ENCODE assay signal across 8 mouse cellular contexts in the genomic region with DNA sequence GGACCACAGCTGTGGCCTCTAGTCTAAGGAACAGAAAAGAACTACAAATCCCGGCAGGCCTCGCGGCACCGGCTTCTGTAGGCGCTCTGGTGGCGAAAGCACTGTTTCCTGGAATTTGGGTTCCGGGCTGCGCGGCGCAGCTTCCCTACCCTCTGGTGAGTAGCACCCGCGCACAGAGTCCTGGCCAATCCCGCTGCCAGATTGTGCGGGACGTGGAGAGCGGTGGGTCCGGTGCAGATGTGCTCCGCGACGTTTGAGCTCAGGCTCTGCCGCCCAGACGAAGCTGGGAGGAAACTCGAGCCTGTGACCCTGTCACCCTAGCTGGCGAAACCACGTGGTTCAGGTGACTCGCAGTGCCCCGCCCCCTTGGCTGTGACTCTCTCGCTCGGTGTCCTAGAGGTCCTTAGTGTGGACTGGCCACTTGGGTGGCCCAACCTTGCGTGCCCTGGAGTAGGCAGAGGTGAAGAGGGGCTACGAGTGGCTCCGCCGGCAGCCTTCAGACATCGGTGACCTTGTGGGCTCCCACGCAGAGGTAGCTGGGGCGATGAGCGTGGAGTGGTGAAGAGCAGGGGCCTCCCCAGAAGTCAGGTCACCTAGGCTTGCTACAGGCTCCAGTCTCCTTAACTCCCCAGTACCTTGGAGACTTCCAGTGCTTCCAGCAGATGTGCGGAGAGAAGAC. TPM values are rescaled to one million over a fixed set of nuclear protein-coding genes. Genes with fewer than 3 reads are reported as not detected.
DNase-seq lines count a peak whose midpoint lies in the region; ATAC-seq and TF ChIP-seq lines count a peak whose summit lies in the region.

Adck1 (plus strand) TSS at position 114 of the 679 bp plus-strand sequence.

- H3K36me3 ChIP-seq in forebrain, embryonic 10.5 days (replicated peaks): no peaks in the 10 kb centered on the region
- H3K36me3 ChIP-seq in heart, embryonic 15.5 days: no peaks in the 10 kb centered on the region
- no peaks in the 10 kb centered on the region for H3K36me3 ChIP-seq in liver, embryonic 14.5 days (replicated peaks; ENCODE audit: control insufficient read depth, insufficient read depth, low read depth)
- no peaks in the 10 kb centered on the region for H3K36me3 ChIP-seq in neural tube, embryonic 11.5 days (ENCODE audit: control insufficient read depth, insufficient read depth, low read length)
- no peaks in the 10 kb centered on the region for H3K36me3 ChIP-seq in stomach, postnatal 0 days (ENCODE audit: control insufficient read depth, insufficient read depth, low read length)

- H3K4me3 ChIP-seq in forebrain, embryonic 10.5 days: peak within 1 kb of the TSS; percentile 79
- H3K4me3 ChIP-seq in heart, embryonic 15.5 days: peak within 1 kb of the TSS; percentile 73
- peak within 1 kb of the TSS; percentile 62 to 74 for H3K4me3 ChIP-seq in liver, embryonic 14.5 days (ENCODE audit: insufficient read depth in 1 of 2, low read depth in 2 of 2, low read length in 2 of 2)
- peak within 1 kb of the TSS; percentile 72 for H3K4me3 ChIP-seq in neural tube, embryonic 11.5 days (ENCODE audit: low read depth, low read length)
- peak within 1 kb of the TSS; percentile 67 for H3K4me3 ChIP-seq in stomach, postnatal 0 days (ENCODE audit: low read depth, low read length)

- no peak for TF ChIP-seq CTCF in liver, embryonic 14.5 days (IDR thresholded peaks at IDR 0.05; ENCODE audit: low read depth)
- TF ChIP-seq CTCF in stomach, postnatal 0 days (IDR thresholded peaks at IDR 0.05; ENCODE audit: low read depth): no peak

- H3K4me1 ChIP-seq in forebrain, embryonic 10.5 days: peaks cover 8% of the 10 kb centered on the region
- H3K4me1 ChIP-seq in heart, embryonic 15.5 days (replicated peaks): peaks cover 6% of the 10 kb centered on the region
- H3K4me1 ChIP-seq in liver, embryonic 14.5 days (replicated peaks; ENCODE audit: control insufficient read depth in 2 of 2, insufficient read depth in 2 of 2, low read length in 1 of 2): no peaks in the 10 kb centered on the region
- H3K4me1 ChIP-seq in neural tube, embryonic 11.5 days (ENCODE audit: control insufficient read depth, insufficient read depth, low read length): no peaks in the 10 kb centered on the region
- H3K4me1 ChIP-seq in stomach, postnatal 0 days (replicated peaks; ENCODE audit: control insufficient read depth, insufficient read depth): peaks cover 3% of the 10 kb centered on the region; the same call in 1 of the 2 replicates

- WGBS in forebrain, embryonic 10.5 days: under 1% methylated on average over 38 of the region's 38 CpGs
- 1% methylated on average over 38 of the region's 38 CpGs for whole genome bisulfite sequencing in heart, embryonic 15.5 days
- under 1% methylated on average over 38 of the region's 38 CpGs for WGBS in liver, embryonic 14.5 days (ENCODE audit: insufficient replicate concordance)
- under 1% methylated on average over 38 of the region's 38 CpGs for WGBS in neural tube, embryonic 11.5 days
- WGBS in stomach, postnatal 0 days: under 1% methylated on average over 38 of the region's 38 CpGs

- H3K9me3 ChIP-seq in forebrain, embryonic 10.5 days: no peaks in the 10 kb centered on the region
- H3K9me3 ChIP-seq in heart, embryonic 15.5 days (replicated peaks): no peaks in the 10 kb centered on the region
- H3K9me3 ChIP-seq in liver, embryonic 14.5 days (ENCODE audit: control insufficient read depth, low read length): no peaks in the 10 kb centered on the region
- no peaks in the 10 kb centered on the region for H3K9me3 ChIP-seq in neural tube, embryonic 11.5 days (ENCODE audit: control insufficient read depth, low read length)
- no peaks in the 10 kb centered on the region for H3K9me3 ChIP-seq in stomach, postnatal 0 days (ENCODE audit: control insufficient read depth, low read length)

- H3K9ac ChIP-seq in heart, embryonic 15.5 days: peak within 1 kb of the TSS; percentile 72
- peak within 1 kb of the TSS; percentile 53 for H3K9ac ChIP-seq in liver, embryonic 14.5 days (replicated peaks)
- peak within 1 kb of the TSS; percentile 72 for H3K9ac ChIP-seq in neural tube, embryonic 11.5 days (ENCODE audit: low read length)
- peak within 1 kb of the TSS; percentile 74 for H3K9ac ChIP-seq in stomach, postnatal 0 days (ENCODE audit: low read length)

- TF ChIP-seq EP300 in liver, embryonic 14.5 days (IDR thresholded peaks at IDR 0.05; ENCODE audit: low read depth): no peak
- TF ChIP-seq EP300 in stomach, postnatal 0 days (optimal IDR thresholded peaks at IDR 0.05): no peak

- peak; percentile 96 for ATAC-seq in CD4-positive, CD25-positive, alpha-beta regulatory T cell, adult 4 months
- peak; percentile 91 for ATAC-seq in heart, embryonic 15.5 days (replicated peaks; ENCODE audit: insufficient number of reproducible peaks, insufficient read depth, low FRiP score, low read depth)
- peak; percentile 96 for ATAC-seq in liver, embryonic 14.5 days (ENCODE audit: insufficient read depth)
- peak; percentile 95 for ATAC-seq in neural tube, embryonic 11.5 days (ENCODE audit: insufficient read depth, low FRiP score, low TSS enrichment)
- ATAC-seq in stomach, postnatal 0 days (ENCODE audit: low FRiP score, low TSS enrichment): peak; percentile 98

- DNase-seq in c-Kit-negative CD71-positive TER-119-positive erythroid progenitor cells, embryonic 14.5 days (ENCODE audit: low read depth, low spot score): peak; percentile 52
- DNase-seq in forebrain, embryonic 10.5 days (ENCODE audit: extremely low spot score, low spot score): peak; percentile 88
- DNase-seq in kidney, postnatal 25 days: peak; percentile 95 to 96
- peak; percentile 58 to 65 (median 59) for DNase-seq in liver, embryonic 14.5 days (ENCODE audit: low read depth in 3 of 3, low spot score in 3 of 3)
- DNase-seq in neural tube, embryonic 11.5 days (ENCODE audit: low spot score): peak; percentile 90
- peak; percentile 89 for DNase-seq in stomach, postnatal 0 days (ENCODE audit: low spot score)

- H3K27ac ChIP-seq in forebrain, embryonic 10.5 days: peak within 1 kb of the TSS; percentile 88
- peak within 1 kb of the TSS; percentile 78 for H3K27ac ChIP-seq in heart, embryonic 15.5 days
- no peak within 1 kb of the TSS for H3K27ac ChIP-seq in liver, embryonic 14.5 days
- H3K27ac ChIP-seq in neural tube, embryonic 11.5 days (ENCODE audit: low read depth, low read length): peak within 1 kb of the TSS; percentile 34; the same call in 1 of the 2 replicates
- H3K27ac ChIP-seq in stomach, postnatal 0 days (replicated peaks): peak within 1 kb of the TSS; percentile 56

- H3K27me3 ChIP-seq in forebrain, embryonic 10.5 days (ENCODE audit: poor library complexity, severe bottlenecking): no peaks in the 10 kb centered on the region
- H3K27me3 ChIP-seq in heart, embryonic 15.5 days: no peaks in the 10 kb centered on the region
- no peaks in the 10 kb centered on the region for H3K27me3 ChIP-seq in liver, embryonic 14.5 days (ENCODE audit: control insufficient read depth, insufficient read depth, low read length)
- H3K27me3 ChIP-seq in neural tube, embryonic 11.5 days (ENCODE audit: control insufficient read depth, insufficient read depth, low read length): no peaks in the 10 kb centered on the region
- H3K27me3 ChIP-seq in stomach, postnatal 0 days (ENCODE audit: control insufficient read depth, insufficient read depth, low read length): no peaks in the 10 kb centered on the region

- H3K4me2 ChIP-seq in heart, embryonic 15.5 days: peak within 1 kb of the TSS; percentile 77
- peak within 1 kb of the TSS; percentile 66 for H3K4me2 ChIP-seq in liver, embryonic 14.5 days (ENCODE audit: low read depth)
- H3K4me2 ChIP-seq in neural tube, embryonic 11.5 days (ENCODE audit: low read depth): peak within 1 kb of the TSS; percentile 83
- peak within 1 kb of the TSS; percentile 91 for H3K4me2 ChIP-seq in stomach, postnatal 0 days (replicated peaks; ENCODE audit: low read depth)

RNA-seq across cellular contexts. Expression of gene Adck1, which starts in this region (rescaled TPM):
- 10 to 100 TPM; 11.5 to 21.0 TPM for polyA plus RNA-seq in CD4-positive, CD25-positive, alpha-beta regulatory T cell, adult 4 months (2017; shearing (Covaris generic))
- polyA plus RNA-seq in forebrain, embryonic 10.5 days (2016; fragmentation: Nextera tagmentation; extraction: Ambion mirVana): 19.8 and 22.4 TPM in 2 replicates
- polyA plus RNA-seq in heart, embryonic 15.5 days (2015; fragmentation: Nextera tagmentation; extraction: Ambion mirVana): 18.4 and 20.9 TPM in 2 replicates
- polyA plus RNA-seq in liver, embryonic 14.5 days (2012; rRNA removed): 6.5 and 6.6 TPM in 2 replicates
- polyA plus RNA-seq in liver, embryonic 14.5 days (2014; fragmentation: Nextera tagmentation; extraction: Ambion mirVana): 5.8 and 7.0 TPM in 2 replicates
- 14.3 and 17.1 TPM in 2 replicates for polyA plus RNA-seq in neural tube, embryonic 11.5 days (2014; fragmentation: Nextera tagmentation; extraction: Ambion mirVana)
- 10.4 and 10.5 TPM in 2 replicates for polyA plus RNA-seq in stomach, postnatal 0 days (2015; fragmentation: Nextera tagmentation; extraction: Ambion mirVana)
